Mouse (Mus musculus) midbrain, embryonic 14.5 days (tissue): Measurements from ENCODE around the gene Bcar3. TPM values are rescaled to one million over a fixed set of nuclear protein-coding genes. Genes with fewer than 3 reads are reported as not detected.
"Not testable (repeated sequence)": the region's sequence is repeated elsewhere in the genome, so short reads cannot be mapped to it uniquely, and the experiment has no call there.

Experiments
- ATAC-seq: fragments of 200-750 bp; cut with Nextera tagmentation; 2 replicates; pipeline ENCODE4 v1.8.0; 2017; ENCODE audit warnings: moderate number of reproducible peaks, moderate library complexity; ENCODE audit not compliant: low FRiP score, low TSS enrichment
- DNase-seq: peaks from one replicate; pipeline ENCODE4 v3.0.0-alpha.2; 2015
- H3K27ac ChIP-seq: fragments of 300-500 bp; sonication (generic); replicated peaks from 2 replicates; pipeline ENCODE4 v1.5.1; 2014; ENCODE audit warnings: mild to moderate bottlenecking, low read depth, low read length, moderate library complexity
- H3K27me3 ChIP-seq: fragments of 300-500 bp; sonication (generic); 2 replicates; pipeline ENCODE4 v1.6.1; 2014; ENCODE audit warnings: low read length, control low read depth, mixed read lengths; ENCODE audit not compliant: control insufficient read depth, insufficient read depth
- H3K36me3 ChIP-seq: fragments of 300-500 bp; sonication (generic); 2 replicates; pipeline ENCODE4 v1.6.1; 2014; ENCODE audit warnings: low read length, control low read depth; ENCODE audit not compliant: control insufficient read depth, insufficient read depth
- H3K4me1 ChIP-seq: fragments of 300-500 bp; sonication (generic); 2 replicates; pipeline ENCODE4 v1.6.1; 2014; ENCODE audit warnings: mild to moderate bottlenecking, antibody characterized with exemption, low read length, control low read depth; ENCODE audit not compliant: control insufficient read depth, insufficient read depth
- H3K4me2 ChIP-seq: fragments of 300-500 bp; sonication (generic); 2 replicates; pipeline ENCODE4 v1.6.1; 2014; ENCODE audit warnings: mild to moderate bottlenecking, low read length, moderate library complexity
- H3K4me3 ChIP-seq: fragments of 300-500 bp; sonication (generic); replicated peaks from 2 replicates; pipeline ENCODE4 v1.5.1; 2014; ENCODE audit warnings: low read depth, low read length
- H3K9ac ChIP-seq: fragments of 300-500 bp; sonication (generic); replicated peaks from 2 replicates; pipeline ENCODE4 v1.6.1; 2014; ENCODE audit warnings: mild to moderate bottlenecking, low read length, moderate library complexity
- H3K9me3 ChIP-seq: fragments of 300-500 bp; sonication (generic); 2 replicates; pipeline ENCODE4 v1.6.1; 2016; ENCODE audit warnings: low read length, control low read depth, mixed read lengths; ENCODE audit not compliant: control insufficient read depth
- WGBS: fragments of 180-500 bp; shearing (Covaris S2); extraction: QIAGEN DNeasy Blood & Tissue Kit; methylation state at CpG from one replicate; pipeline ENCODE4 v1.1.7; 2014; 5-methylcytosine and 5-hydroxymethylcytosine counted together
- polyA plus RNA-seq: library from polyadenylated mRNA; unstranded; fragments of >200 nt; fragmentation: Nextera tagmentation; extraction: Ambion mirVana; gene quantifications from 2 replicates; pipeline ENCODE4 v1.2.1, GENCODE M21; 2014

Gene Bcar3
- polyA plus RNA-seq, 1 experiment from 2014 or later = 6.4 TPM

- peaks cover 13% of the 10 kb centered on the region for H3K4me1 ChIP-seq
- peaks cover 22% of the 10 kb centered on the region for H3K36me3 ChIP-seq
- H3K9me3 ChIP-seq = no peaks in the 10 kb centered on the region
- DNase-seq (no peak), ATAC-seq (no peak)
- no peak overlapping the region for H3K4me2 ChIP-seq
- H3K9ac ChIP-seq = no peak overlapping the region
- no peak overlapping the region for H3K27ac ChIP-seq
- no peak overlapping the region for H3K4me3 ChIP-seq
- WGBS = 92% methylated on average over 5 of the region's 5 CpGs
- H3K27me3 ChIP-seq = no peaks in the 10 kb centered on the region
Measured at GRCm38 (mm10) chr3:122288613-122289195, 5.2 kb upstream of the Bcar3 start.

- not testable (repeated sequence) for H3K27me3 ChIP-seq, ATAC-seq
- peaks cover 15% of the 10 kb centered on the region for H3K4me1 ChIP-seq
Measured at GRCm38 (mm10) chr3:122289344-122289743, 4.6 kb upstream of the Bcar3 start.

GRCm38 (mm10) chr3:122290696-122291095 lies 3.2 kb upstream of the Bcar3 start:
- Histone ChIP-seq H3K4me3 (no peak overlapping the region), H3K9me3 (no peaks in the 10 kb centered on the region), H3K27ac (no peak overlapping the region), H3K36me3 (peaks cover 5% of the 10 kb centered on the region), H3K4me2 (no peak overlapping the region), H3K9ac (no peak overlapping the region), H3K4me1 (peaks cover 29% of the 10 kb centered on the region), H3K27me3 (no peaks in the 10 kb centered on the region)
- ATAC-seq = no peak
- WGBS = 79% methylated on average over 7 of the region's 7 CpGs
- peak; percentile 15 for DNase-seq

More at GRCm38 (mm10) chr3:122289344-122289743, 4.6 kb upstream of the Bcar3 start:
- WGBS = 76% methylated on average over 3 of the region's 4 CpGs
- H3K9me3 ChIP-seq, H3K4me3 ChIP-seq, H3K4me2 ChIP-seq, H3K9ac ChIP-seq, H3K27ac ChIP-seq, DNase-seq: not testable (repeated sequence)
- peaks cover 16% of the 10 kb centered on the region for H3K36me3 ChIP-seq

GRCm38 (mm10) chr3:122291828-122292227 lies 2.1 kb upstream of the Bcar3 start:
- H3K9me3 ChIP-seq = no peaks in the 10 kb centered on the region
- H3K9ac ChIP-seq = peak overlapping the region; percentile 97; the same call in 1 of the 2 replicates
- DNase-seq = peak; percentile 33
- no peaks in the 10 kb centered on the region for H3K36me3 ChIP-seq
- peak overlapping the region; percentile 100; the same call in 1 of the 2 replicates for H3K27ac ChIP-seq
- WGBS = 44% methylated on average over 12 of the region's 12 CpGs
- H3K4me1 ChIP-seq = peaks cover 29% of the 10 kb centered on the region
- no peak for ATAC-seq
- peak overlapping the region; percentile 82 for H3K4me3 ChIP-seq
- peak overlapping the region; percentile 80 for H3K4me2 ChIP-seq
- H3K27me3 ChIP-seq = no peaks in the 10 kb centered on the region

- 8% methylated on average over 54 of the region's 54 CpGs for WGBS
- H3K27me3 ChIP-seq = no peaks in the 10 kb centered on the region
- H3K27ac ChIP-seq = peak overlapping the region; percentile 100
- peak overlapping the region; percentile 82 for H3K4me3 ChIP-seq
- peak; percentile 72 for ATAC-seq
- peak overlapping the region; percentile 97 for H3K9ac ChIP-seq
- peaks cover 29% of the 10 kb centered on the region for H3K4me1 ChIP-seq
- H3K36me3 ChIP-seq = no peaks in the 10 kb centered on the region
- no peaks in the 10 kb centered on the region for H3K9me3 ChIP-seq
- DNase-seq = peak; percentile 94
- H3K4me2 ChIP-seq = peak overlapping the region; percentile 80
Measured at GRCm38 (mm10) chr3:122292300-122293222, 1.4 kb upstream of the Bcar3 start.

GRCm38 (mm10) chr3:122293223-122293953 lies 548 bp upstream of the Bcar3 start:
- ATAC-seq (peak; percentile 65), DNase-seq (no peak)
- Histone ChIP-seq H3K27me3 (no peaks in the 10 kb centered on the region), H3K4me1 (peaks cover 29% of the 10 kb centered on the region), H3K4me3 (peak overlapping the region; percentile 82), H3K4me2 (peak overlapping the region; percentile 80), H3K9ac (peak overlapping the region; percentile 97), H3K9me3 (no peaks in the 10 kb centered on the region), H3K27ac (peak overlapping the region; percentile 100), H3K36me3 (no peaks in the 10 kb centered on the region)
- under 1% methylated on average over 105 of the region's 105 CpGs for WGBS

- H3K9ac ChIP-seq = no peak overlapping the region
- no peaks in the 10 kb centered on the region for H3K9me3 ChIP-seq
- H3K27me3 ChIP-seq = no peaks in the 10 kb centered on the region
- H3K4me1 ChIP-seq = peaks cover 29% of the 10 kb centered on the region
- H3K4me3 ChIP-seq = no peak overlapping the region
- H3K36me3 ChIP-seq = no peaks in the 10 kb centered on the region
- ATAC-seq (no peak), DNase-seq (peak; percentile 80)
- H3K27ac ChIP-seq = peak overlapping the region; percentile 100
- WGBS = 8% methylated on average over 5 of the region's 5 CpGs
- H3K4me2 ChIP-seq = 0 out of 2 replicates have a peak overlapping the region, but pooled peaks have one; percentile 4
Measured at GRCm38 (mm10) chr3:122295511-122295910, 1.6 kb downstream of the Bcar3 start.

- Histone ChIP-seq H3K27ac (no peak overlapping the region), H3K9ac (no peak overlapping the region), H3K4me2 (no peak overlapping the region), H3K4me3 (no peak overlapping the region), H3K27me3 (no peaks in the 10 kb centered on the region), H3K4me1 (peaks cover 20% of the 10 kb centered on the region), H3K9me3 (no peaks in the 10 kb centered on the region), H3K36me3 (no peaks in the 10 kb centered on the region)
- ATAC-seq = no peak
- 51% methylated on average over 5 of the region's 5 CpGs for WGBS
- peak; percentile 32 for DNase-seq
Measured at GRCm38 (mm10) chr3:122296979-122297378, 3.0 kb downstream of the Bcar3 start.
